Mouse (Mus musculus): Measurements from ENCODE around the gene C9orf72.

GRCm38 (mm10) chr4:35165275-35165674, 60.7 kb downstream of the C9orf72 start:
- TF ChIP-seq CTCF (IDR thresholded peaks at IDR 0.05; ENCODE audit: low read depth, low read length) = no peak
- TF ChIP-seq EP300 (IDR thresholded peaks at IDR 0.05; ENCODE audit: insufficient read depth, low read depth, low read length) = no peak
- no peak for TF ChIP-seq POLR2A (IDR thresholded peaks at IDR 0.05; ENCODE audit: insufficient read depth, low read length)

Data from ES-Bruce4 (cell line).